10 mouse cellular contexts compared by ENCODE assay signal in genomic region chr12:77568286-77568685, GRCm38 (mm10).
DNase-seq lines count a peak whose midpoint lies in the region.
"Had no signal": no experiment of that assay in that cellular context is flagged by ENCODE, and none has a peak within 500 bp of the region (broad histone marks: within the 10 kb centered on the region; RNA-seq: fewer than 3 reads in every experiment).

No protein-coding gene starts in this region.

- no peaks in the 10 kb centered on the region for H3K27me3 ChIP-seq in splenic B cell, adult 2 months (ENCODE audit: control insufficient read depth, insufficient read depth, low read length, poor library complexity, severe bottlenecking)
- H3K27me3 ChIP-seq: embryonic facial prominence, embryonic 12.5 days; liver, embryonic 15.5 days had no signal

- no peaks in the 10 kb centered on the region for H3K36me3 ChIP-seq in splenic B cell, adult 2 months (ENCODE audit: control insufficient read depth, insufficient read depth, low read length, poor library complexity, severe bottlenecking)
- H3K36me3 ChIP-seq: embryonic facial prominence, embryonic 12.5 days; liver, embryonic 15.5 days had no signal

- intact Hi-C loops in heart, postnatal 10 days (cut with DNase I), result loop anchor here (1.0 kb wide), 2 partner anchors 328 to 568 kb away; no protein-coding TSS in a partner anchor

- peak; percentile 15 for DNase-seq in ovary, postnatal 14 days (ENCODE audit: low spot score)
- no peak for DNase-seq in ovary, postnatal 10 days (ENCODE audit: low spot score)
- DNase-seq in adrenal gland, adult 2 months, result peak; percentile 20
- peak; percentile 80 for DNase-seq in embryo, embryonic 11 days
- DNase-seq in heart, postnatal 10 days, result peak; percentile 51 to 55
- peak; percentile 27 to 77 for DNase-seq in layer of hippocampus, adult 18-20 months (ENCODE audit: low spot score in 2 of 2)
- DNase-seq in mesoderm, embryonic 11.5 days (ENCODE audit: low read depth, low spot score), result peak; percentile 53
- DNase-seq in splenic B cell, adult 2 months (ENCODE audit: low read depth, low spot score), result peak; percentile 75
